Mouse (Mus musculus): Measurements from ENCODE around the gene Ptges. TPM values are rescaled to one million over a fixed set of nuclear protein-coding genes. Genes with fewer than 3 reads are reported as not detected.

The Ptges gene
- total RNA-seq, 2 experiments from 2014 or later = 2.5 to 5.2 TPM

GRCm38 (mm10) chr2:30901646-30902160, 28.0 kb downstream of the Ptges start:
- DNase-seq (ENCODE audit: low spot score in 2 of 2) = no peak

GRCm38 (mm10) chr2:30899397-30900069, 30.1 kb downstream of the Ptges start:
- no peak for DNase-seq (ENCODE audit: low spot score in 2 of 2)

DNA sequence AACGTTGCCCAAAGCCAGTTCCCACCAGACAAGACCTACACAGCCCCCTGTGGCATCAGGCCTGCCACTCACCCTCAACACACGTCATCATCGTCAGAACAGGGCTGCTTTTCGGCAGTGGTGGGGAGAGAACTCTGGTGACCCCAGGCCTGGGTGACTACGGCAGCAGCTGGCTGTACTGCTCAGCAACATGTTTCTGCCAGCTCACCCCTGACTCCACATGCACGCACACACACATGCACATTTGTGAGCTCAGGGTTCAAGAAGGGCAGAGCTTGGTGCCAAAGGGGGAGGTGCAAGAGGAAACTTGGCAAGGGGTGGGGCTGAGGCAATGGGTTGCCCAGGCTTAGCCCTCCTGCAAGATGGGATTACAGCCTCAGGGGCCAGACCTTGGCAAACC, 32.4 kb downstream of the Ptges start:
- DNase-seq (ENCODE audit: low spot score in 2 of 2) = no peak

- DNase-seq (ENCODE audit: low spot score in 2 of 2) = no peak
These were observed 35.7 kb downstream of the Ptges start for GRCm38 (mm10) chr2:30893946-30894345.

DNA sequence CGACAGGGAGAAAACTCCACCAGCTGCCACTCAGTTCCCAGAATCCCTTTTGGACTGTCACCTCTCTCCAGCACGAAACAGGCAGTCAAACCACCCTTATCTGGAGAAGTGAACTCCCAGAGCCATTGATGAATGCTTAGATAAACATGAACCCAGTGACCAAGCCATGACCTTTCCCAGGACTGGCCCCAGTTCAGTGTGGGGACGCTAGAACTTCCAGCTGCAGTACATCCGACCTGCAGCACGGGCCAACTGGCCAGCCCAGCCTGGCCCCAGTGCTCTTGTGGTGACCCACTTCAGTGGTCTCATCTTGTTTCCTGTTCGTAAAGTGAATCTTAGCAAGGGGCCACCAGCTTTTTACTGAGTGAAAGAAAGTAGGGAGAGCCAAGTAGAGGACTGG, 36.3 kb downstream of the Ptges start:
- no peak for DNase-seq (ENCODE audit: low spot score in 2 of 2)

- peak; percentile 18 to 55 for DNase-seq (ENCODE audit: low spot score in 2 of 2)
These were observed 38.7 kb downstream of the Ptges start for GRCm38 (mm10) chr2:30891002-30891401.

DNA sequence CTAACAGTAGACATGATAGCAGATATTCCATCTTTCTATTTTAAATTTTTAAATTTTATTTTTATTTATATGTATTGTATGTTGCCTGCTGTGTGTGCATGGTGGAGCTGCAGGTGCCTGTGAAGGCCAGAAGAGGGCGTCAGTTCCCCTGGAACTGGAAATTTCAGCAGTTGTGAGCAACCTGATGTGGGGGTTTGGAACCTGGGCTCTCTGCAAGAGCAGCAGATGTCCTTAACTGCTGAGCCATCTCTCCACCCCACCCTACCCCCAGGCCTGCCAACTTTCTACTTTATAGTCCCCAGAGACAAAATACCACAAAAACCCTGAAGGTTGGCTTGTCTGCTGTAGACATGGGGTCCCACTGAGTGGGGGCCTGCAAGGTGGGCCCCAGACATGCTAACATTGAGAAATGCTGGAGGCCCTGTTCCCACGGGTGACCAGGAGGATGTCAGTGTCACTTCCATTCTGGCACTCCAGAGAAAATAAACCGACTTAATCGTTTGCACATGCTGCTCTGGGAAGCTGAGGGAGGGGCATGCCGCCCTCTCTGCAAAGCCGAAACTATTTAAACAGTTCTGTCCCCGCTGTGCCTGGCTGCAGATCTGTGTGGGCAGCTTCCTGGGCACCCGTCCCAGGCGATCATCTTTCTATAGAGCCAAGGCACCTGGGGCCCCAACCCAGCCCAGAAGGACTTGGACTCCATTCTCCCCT, 44.1 kb downstream of the Ptges start:
- peak; percentile 74 to 90 for DNase-seq (ENCODE audit: low spot score in 2 of 2)

- no peak for DNase-seq (ENCODE audit: low spot score in 2 of 2)
These were observed 44.8 kb downstream of the Ptges start for GRCm38 (mm10) chr2:30884852-30885373.

- DNase-seq (ENCODE audit: low spot score in 2 of 2) = no peak
These were observed 48.4 kb downstream of the Ptges start for GRCm38 (mm10) chr2:30881215-30881614.

DNA sequence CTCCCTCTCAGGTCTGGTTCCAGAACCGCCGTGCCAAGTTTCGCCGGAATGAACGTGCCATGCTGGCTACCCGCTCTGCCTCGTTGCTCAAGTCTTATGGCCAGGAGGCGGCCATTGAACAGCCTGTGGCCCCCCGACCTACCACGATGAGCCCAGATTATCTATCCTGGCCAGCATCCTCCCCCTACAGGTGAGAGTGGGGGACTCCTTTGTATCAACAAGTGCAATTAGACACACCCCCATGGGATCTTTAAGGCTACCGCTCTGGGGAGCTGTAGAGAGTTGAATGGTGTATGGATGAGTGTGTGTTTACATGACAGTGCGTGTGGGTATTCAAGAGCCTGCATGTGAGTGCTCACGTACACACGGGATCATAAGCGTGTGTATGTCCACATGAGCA, 50.2 kb downstream of the Ptges start:
- no peak for DNase-seq (ENCODE audit: low spot score in 2 of 2)

DNA sequence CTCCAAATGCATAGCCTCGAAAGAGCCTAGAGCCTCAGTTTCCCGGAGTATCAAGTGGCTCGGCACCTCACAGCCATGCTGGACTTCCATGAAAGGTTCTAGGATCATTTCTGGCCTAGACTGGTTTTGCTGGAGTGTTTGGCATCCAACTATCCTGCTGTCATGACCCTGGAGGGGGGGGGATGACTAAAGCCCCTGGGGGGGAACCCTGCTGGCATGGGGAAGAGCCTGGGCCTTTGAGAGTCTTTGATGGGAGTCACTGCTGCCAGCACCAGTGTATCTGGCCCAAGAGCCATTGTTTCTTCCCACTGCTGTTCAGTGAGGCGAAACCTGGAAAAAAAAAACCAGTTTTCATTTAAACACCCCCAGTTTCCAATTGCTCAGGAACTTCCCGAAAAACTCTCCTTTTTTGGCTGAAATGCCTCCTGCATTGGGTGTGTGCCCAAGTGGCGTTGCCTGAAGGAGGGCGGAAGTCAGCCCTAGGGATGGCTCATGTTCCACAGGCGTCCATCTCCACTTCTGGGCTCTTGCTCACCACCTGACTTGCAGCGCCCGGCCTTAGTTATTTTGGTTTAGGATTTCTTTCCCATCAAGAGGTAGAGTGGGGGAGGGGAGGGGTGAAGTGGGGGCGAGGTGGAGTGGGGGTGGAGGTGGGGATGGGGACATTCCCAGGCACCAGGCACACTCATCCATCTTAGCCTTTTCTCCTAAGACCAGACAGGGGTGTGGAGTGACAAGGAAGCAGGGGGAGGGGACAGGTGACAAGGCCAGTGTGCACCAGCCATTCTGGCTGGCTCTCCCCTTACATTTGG, 53.8 kb downstream of the Ptges start:
- no peak for DNase-seq (ENCODE audit: low spot score in 2 of 2)

DNA sequence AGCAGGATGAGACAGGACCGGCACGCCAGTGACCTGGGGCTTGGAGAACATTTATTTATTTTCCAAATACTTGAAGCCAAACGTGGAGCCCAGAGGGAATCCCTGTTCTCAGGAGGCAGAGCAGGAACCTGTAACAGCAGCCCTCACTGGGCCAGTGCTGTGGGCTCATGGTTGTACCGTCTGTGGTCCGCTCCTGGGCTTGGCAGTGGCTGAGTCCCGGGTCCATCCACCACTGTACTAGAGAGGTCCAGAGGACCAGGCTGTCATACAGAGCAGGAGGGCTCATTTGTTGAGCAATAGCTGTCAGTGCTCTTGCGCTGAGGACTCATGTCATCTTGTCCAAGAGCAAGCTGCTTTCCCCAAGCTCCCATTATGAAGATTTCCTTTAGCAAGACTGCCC, 54.6 kb downstream of the Ptges start:
- no peak for DNase-seq (ENCODE audit: low spot score in 2 of 2)

- DNase-seq (ENCODE audit: low spot score in 2 of 2) = no peak
These were observed 55.2 kb downstream of the Ptges start for GRCm38 (mm10) chr2:30874445-30874844.

- no peak for DNase-seq (ENCODE audit: low spot score in 2 of 2)
These were observed 57.0 kb downstream of the Ptges start for GRCm38 (mm10) chr2:30872669-30873068.

- peak in 1 of 2 experiments; percentile 33 for DNase-seq (ENCODE audit: low spot score in 2 of 2)
These were observed 58.8 kb downstream of the Ptges start for GRCm38 (mm10) chr2:30870863-30871262.

DNA sequence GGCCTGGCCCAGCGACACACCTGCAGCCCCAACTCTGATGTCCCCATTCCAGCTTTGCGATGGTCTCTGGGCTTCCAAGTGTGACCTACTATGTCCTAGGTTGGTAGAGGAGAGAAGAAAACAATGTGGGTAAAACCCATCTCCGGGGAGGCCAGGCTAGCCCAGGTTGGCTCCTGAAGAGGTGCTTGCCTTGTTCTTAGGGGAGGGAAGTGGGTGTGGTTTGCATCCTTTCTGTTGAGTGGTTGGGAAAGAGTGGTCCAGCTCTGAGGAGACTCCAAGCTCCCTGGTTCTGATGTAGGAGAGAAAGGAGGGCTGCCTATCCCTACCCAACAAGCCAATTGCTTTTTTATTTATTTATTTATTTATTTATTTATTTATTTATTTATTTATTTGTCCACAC, 64.2 kb downstream of the Ptges start:
- no peak for DNase-seq (ENCODE audit: low spot score in 2 of 2)

DNA sequence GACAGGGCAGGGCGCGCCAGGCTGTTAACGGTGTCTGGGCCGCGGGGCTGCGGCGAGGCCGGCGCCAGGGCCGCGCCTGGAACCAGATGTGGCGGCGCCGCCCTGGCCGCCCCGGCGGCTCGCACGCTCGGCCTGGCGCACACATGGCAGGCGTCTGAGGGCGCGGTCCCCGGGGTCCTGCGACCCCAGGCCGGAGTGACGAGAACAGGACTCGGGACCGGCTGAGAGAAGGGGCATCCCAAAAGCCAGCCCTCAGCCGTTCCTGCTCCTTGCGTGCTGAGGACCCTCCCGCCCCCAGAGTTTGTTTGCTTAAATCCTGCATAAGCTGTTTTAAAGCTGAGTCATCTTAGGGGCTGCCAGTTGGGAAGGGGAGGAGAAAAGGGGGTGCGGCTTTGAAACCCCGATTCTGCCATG, 64.7 kb downstream of the Ptges start:
- no peak for DNase-seq (ENCODE audit: low spot score in 2 of 2)

DNA sequence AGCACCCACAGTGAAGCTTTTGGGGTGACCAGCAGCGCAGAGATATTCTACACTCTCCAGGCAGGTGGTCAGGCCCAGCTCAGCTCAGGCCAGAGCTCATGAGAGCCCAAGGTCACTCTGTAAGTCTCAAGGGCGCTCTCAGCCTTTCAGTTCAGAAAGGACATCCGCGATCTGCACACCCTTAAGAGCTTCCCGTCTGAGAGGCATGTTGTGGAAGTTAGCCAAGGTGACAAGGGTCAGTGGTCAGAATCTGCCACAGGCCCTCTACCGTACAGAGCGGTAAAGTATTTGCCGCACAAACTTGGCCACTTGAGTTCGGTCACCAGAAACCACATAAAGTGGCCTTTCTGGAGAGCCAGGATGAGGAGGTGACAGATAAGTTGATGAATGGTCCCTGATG, 66.1 kb downstream of the Ptges start:
- no peak for DNase-seq (ENCODE audit: low spot score in 2 of 2)

GRCm38 (mm10) chr2:30862081-30862480, 67.6 kb downstream of the Ptges start:
- DNase-seq (ENCODE audit: low spot score in 2 of 2) = no peak

GRCm38 (mm10) chr2:30859782-30860181, 69.9 kb downstream of the Ptges start:
- no peak for DNase-seq (ENCODE audit: low spot score in 2 of 2)

GRCm38 (mm10) chr2:30857076-30857475, 72.6 kb downstream of the Ptges start:
- DNase-seq (ENCODE audit: low spot score in 2 of 2) = no peak
